Mouse (Mus musculus) liver, adult 2 months (tissue): ENCODE results near the gene Tmem167. TPM values are rescaled to one million over a fixed set of nuclear protein-coding genes. Genes with fewer than 3 reads are reported as not detected.

Experiments used
- DNase-seq: peaks from one replicate; pipeline ENCODE4 v3.0.0-alpha.2; 2011; ENCODE audit warnings: low read depth, low spot score; ENCODE audit errors: extremely low read depth
- H3K27ac ChIP-seq: fragments of 200-500 bp; replicated peaks from 2 replicates; pipeline ENCODE4 v1.5.1; 2012; ENCODE audit warnings: low read depth, mild to moderate bottlenecking, control low read depth, inconsistent platforms, low read length; ENCODE audit not compliant: insufficient read depth
- H3K27me3 ChIP-seq: fragments of 200-500 bp; 2 replicates; pipeline ENCODE4 v1.6.1; 2012; ENCODE audit warnings: mild to moderate bottlenecking, moderate library complexity, low read length, inconsistent platforms; ENCODE audit not compliant: control insufficient read depth, insufficient read depth
- H3K36me3 ChIP-seq: fragments of 200-500 bp; 2 replicates; pipeline ENCODE4 v1.6.1; 2012; ENCODE audit warnings: low read length, inconsistent platforms; ENCODE audit not compliant: control insufficient read depth, insufficient read depth
- H3K4me1 ChIP-seq: fragments of 200-500 bp; 2 replicates; pipeline ENCODE4 v1.6.1; 2011; ENCODE audit warnings: low read length; ENCODE audit not compliant: control insufficient read depth, insufficient read depth
- H3K4me3 ChIP-seq: fragments of 200-500 bp; 2 replicates; pipeline ENCODE4 v1.5.1; 2011; ENCODE audit warnings: low read depth, mild to moderate bottlenecking, control low read depth, low read length, moderate library complexity; ENCODE audit not compliant: insufficient read depth
- H3K79me2 ChIP-seq: fragments of 200-500 bp; 2 replicates; pipeline ENCODE4 v1.6.1; 2012; ENCODE audit warnings: inconsistent platforms, mild to moderate bottlenecking, low read length, moderate library complexity; ENCODE audit not compliant: control insufficient read depth, insufficient read depth
- H3K9ac ChIP-seq: fragments of 200-500 bp; 2 replicates; pipeline ENCODE4 v1.6.1; 2012; ENCODE audit warnings: low read depth, mild to moderate bottlenecking, control low read depth, inconsistent platforms, low read length
- CTCF ChIP-seq: fragments of 200-500 bp; IDR thresholded peaks from 2 replicates; pipeline ENCODE4 v1.5.1; 2011; ENCODE audit warnings: low read depth, low read length, control low read depth
- POLR2A ChIP-seq: fragments of 200-500 bp; IDR thresholded peaks from 2 replicates; pipeline ENCODE4 v1.6.1; 2011; ENCODE audit warnings: low read length, control low read depth; ENCODE audit not compliant: insufficient read depth; ENCODE audit errors: extremely low read depth
- WGBS: fragments of 180-500 bp; shearing (Covaris S2); methylation state at CpG from one replicate; pipeline ENCODE4 v1.1.7; 2018; 5-methylcytosine and 5-hydroxymethylcytosine counted together
- polyA plus RNA-seq: library from polyadenylated mRNA; depleted of rRNA; stranded (reverse); fragments of >200 nt; gene quantifications from 2 replicates; pipeline ENCODE4 v1.2.3, GENCODE M21; 2012; rRNA removed
- total RNA-seq: library from RNA; depleted of rRNA; stranded (reverse); fragments of >200 nt; gene quantifications from 2 replicates; pipeline ENCODE4 v1.2.3, GENCODE M21; 2014; rRNA removed

The Tmem167 gene
- total and polyA plus RNA-seq, 2 experiments = 3.6 to 13.0 TPM

GRCm38 (mm10) chr13:90188021-90188420 is 99.1 kb downstream of the Tmem167 start:
- Histone ChIP-seq H3K4me1 (no peaks in the 10 kb centered on the region), H3K36me3 (no peaks in the 10 kb centered on the region), H3K4me3 (no peak overlapping the region), H3K79me2 (no peaks in the 10 kb centered on the region), H3K27me3 (no peaks in the 10 kb centered on the region), H3K9ac (no peak overlapping the region), H3K27ac (no peak overlapping the region)
- TF ChIP-seq CTCF = no peak
- no peak for TF ChIP-seq POLR2A
- no peak for DNase-seq
- WGBS = 84% methylated on average over 1 of the region's 1 CpGs

- DNase-seq = no peak
These were observed 102.9 kb downstream of the Tmem167 start for GRCm38 (mm10) chr13:90191794-90192193.

More at GRCm38 (mm10) chr13:90191794-90192193, 102.9 kb downstream of the Tmem167 start:
- WGBS = 83% methylated on average over 6 of the region's 6 CpGs
- no peak overlapping the region for H3K9ac ChIP-seq
- no peaks in the 10 kb centered on the region for H3K79me2 ChIP-seq
- no peak overlapping the region for H3K27ac ChIP-seq
- no peaks in the 10 kb centered on the region for H3K4me1 ChIP-seq
- TF ChIP-seq CTCF = no peak
- TF ChIP-seq POLR2A = no peak
- no peak overlapping the region for H3K4me3 ChIP-seq
- H3K27me3 ChIP-seq = no peaks in the 10 kb centered on the region
- H3K36me3 ChIP-seq = no peaks in the 10 kb centered on the region

Other genes starting within 250 kb of the Tmem167 start
- gene Xrcc4, start 485 bp downstream of the Tmem167 start, total RNA-seq = 10.8 and 13.6 TPM in 2 replicates
- 0.22 and 0.56 TPM in 2 replicates for gene Xrcc4, start 485 bp downstream of the Tmem167 start, polyA plus RNA-seq